Mouse (Mus musculus): ENCODE data around the gene Mycbpap.

GRCm38 (mm10) chr11:94563821-94564220, 42.3 kb upstream of the Mycbpap start:
- TF ChIP-seq ZNF384 (IDR thresholded peaks at IDR 0.05; ENCODE audit: low read depth, low read length) (no peak), CHD1 (IDR thresholded peaks at IDR 0.05; ENCODE audit: low read depth, low read length) (no peak), CTCF (conservative IDR thresholded peaks at IDR 0.05 in 1 of 2, IDR thresholded peaks at IDR 0.05 in 1 of 2; ENCODE audit: low read depth in 2 of 2, low read length in 2 of 2) (no peak), CHD2 (IDR thresholded peaks at IDR 0.05; ENCODE audit: low read length) (no peak), POLR2AphosphoS2 (IDR thresholded peaks at IDR 0.05; ENCODE audit: low read depth, low read length) (no peak), POLR2A (IDR thresholded peaks at IDR 0.05; ENCODE audit: low read depth, low read length) (no peak), MYC (IDR thresholded peaks at IDR 0.05; ENCODE audit: low read depth, low read length) (no peak)

All from CH12.LX (cell line).